Mouse (Mus musculus) CD4-positive naive resting alpha-beta T cell, adult 57 days (primary cell): ENCODE data around the gene Tecrl. TPM values are rescaled to one million over a fixed set of nuclear protein-coding genes. Genes with fewer than 3 reads are reported as not detected.

ENCODE experiments used
- total RNA-seq: library from RNA; stranded (reverse); gene quantifications from one replicate; pipeline ENCODE4 v1.2.4, GENCODE M21; 2023

Tecrl gene
- total RNA-seq = not detected

DNA sequence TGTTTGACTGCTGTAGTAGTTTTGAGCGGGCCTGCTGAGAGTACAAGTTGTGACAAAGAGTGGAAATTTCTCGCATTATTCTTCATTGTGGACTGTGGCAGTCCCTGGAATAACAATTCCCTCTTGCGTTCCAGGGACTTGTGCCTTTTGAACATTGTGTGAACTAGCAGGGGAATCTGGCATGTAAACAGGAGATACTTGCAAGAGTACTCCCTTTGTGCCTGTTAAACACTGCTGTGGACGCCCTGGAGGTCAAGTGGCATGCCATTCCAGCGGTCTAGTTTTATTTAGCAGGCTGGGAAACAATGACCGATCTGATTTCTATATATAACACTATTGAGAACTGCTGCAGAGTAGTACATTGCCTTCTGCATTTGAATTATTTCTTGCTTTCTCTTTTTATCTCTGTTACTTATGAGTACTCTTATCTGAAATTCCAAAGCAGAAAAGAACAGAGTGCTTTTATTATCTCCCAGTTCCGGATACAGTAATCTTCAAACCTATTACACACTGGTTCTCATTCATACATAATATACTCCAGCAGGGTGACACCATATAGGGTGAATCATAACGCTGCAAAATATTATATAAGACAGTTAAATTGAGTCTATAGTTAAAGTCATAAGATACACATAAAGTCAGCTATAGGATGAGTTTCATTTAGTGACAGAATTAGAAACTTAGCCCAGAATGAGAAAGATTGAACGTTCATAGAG lies at the start of gene Tecrl:
Gene Tecrl (minus strand): TSS at position 350 of the 716 bp plus-strand sequence.

